Mouse (Mus musculus): ENCODE data around the gene Pde6b. TPM values are rescaled to one million over a fixed set of nuclear protein-coding genes. Genes with fewer than 3 reads are reported as not detected.

Gene Pde6b
- polyA plus RNA-seq, 1 experiment from 2014 or later, result 0.34 TPM

DNA sequence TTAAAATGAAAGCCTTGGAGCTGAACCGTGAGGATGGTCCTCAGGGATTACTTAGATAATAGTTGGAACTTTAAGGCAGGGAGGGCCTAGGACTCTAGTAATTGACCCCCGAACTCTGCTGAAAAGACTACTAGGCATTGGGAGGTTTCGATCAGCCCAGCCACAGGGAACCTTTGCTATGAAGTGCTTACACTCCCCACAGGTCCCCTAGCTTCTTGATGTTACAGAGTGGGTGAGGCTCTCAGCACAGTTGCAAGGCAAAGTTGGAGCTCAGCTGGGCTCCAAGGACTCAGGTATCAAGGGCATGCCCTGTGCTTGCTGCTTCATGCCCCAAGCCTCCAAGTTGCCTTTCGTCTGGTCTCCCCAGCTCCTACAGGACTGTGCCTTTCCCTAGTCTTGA lies 74.3 kb downstream of the Pde6b start:
- DNase-seq (no peak), ATAC-seq (ENCODE audit: low FRiP score, low TSS enrichment) (no peak)
- Histone ChIP-seq H3K9ac (replicated peaks; ENCODE audit: low read length) (peak overlapping the region; percentile 100), H3K4me2 (ENCODE audit: low read length) (peak overlapping the region; percentile 95), H3K4me1 (ENCODE audit: control insufficient read depth, insufficient read depth, low read length) (peaks cover 44% of the 10 kb centered on the region), H3K4me3 (replicated peaks; ENCODE audit: low read depth, low read length) (peak overlapping the region; percentile 85), H3K27me3 (ENCODE audit: control insufficient read depth, insufficient read depth, low read length) (0 out of 2 replicates have a peak, but pooled peaks cover 6% of the 10 kb centered on the region), H3K9me3 (ENCODE audit: control insufficient read depth, low read length) (no peaks in the 10 kb centered on the region), H3K27ac (replicated peaks; ENCODE audit: low read depth, low read length) (0 out of 2 replicates have a peak overlapping the region, but pooled peaks have one; percentile 89), H3K36me3 (ENCODE audit: control insufficient read depth, insufficient read depth, low read length) (0 out of 2 replicates have a peak, but pooled peaks cover 3% of the 10 kb centered on the region)
- WGBS, result 42% methylated on average over 4 of the region's 4 CpGs

DNA sequence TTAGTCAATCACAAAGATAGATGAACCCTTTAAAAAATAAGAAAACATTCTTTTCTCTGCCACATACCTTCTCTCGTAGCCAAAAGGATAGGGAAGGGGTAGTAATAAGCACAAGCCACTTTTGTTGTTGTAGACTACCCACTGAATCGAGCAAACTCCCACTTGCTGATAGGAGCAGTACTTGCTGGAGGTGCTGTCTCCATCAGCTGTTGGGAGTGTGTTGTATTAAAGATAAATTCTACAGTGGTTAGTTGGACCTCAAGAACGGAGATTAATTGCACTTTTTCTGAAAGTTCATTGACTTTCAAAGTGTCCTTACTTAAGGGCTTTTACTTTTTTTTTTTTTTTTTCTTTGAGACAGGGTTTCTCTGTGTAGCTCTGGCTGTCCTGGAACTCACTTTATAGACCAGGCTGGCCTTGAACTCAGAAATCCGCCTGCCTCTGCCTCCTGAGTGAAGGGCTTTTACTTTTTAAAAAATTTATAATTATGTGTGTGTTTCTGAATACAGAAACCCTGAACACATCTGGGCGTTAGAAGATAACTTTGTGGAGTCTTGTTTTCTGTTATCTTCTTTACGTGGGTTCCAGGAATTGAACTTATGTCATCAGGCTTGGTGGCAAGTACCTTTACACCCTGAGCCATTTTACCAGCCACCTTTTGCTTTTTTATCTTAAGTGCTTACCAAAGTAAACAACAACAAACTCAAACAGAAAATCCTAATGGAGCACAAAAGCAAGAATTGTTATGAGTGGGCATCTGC lies 77.1 kb downstream of the Pde6b start:
- Histone ChIP-seq H3K4me2 (ENCODE audit: low read length) (no peak overlapping the region), H3K27ac (replicated peaks; ENCODE audit: low read depth, low read length) (no peak overlapping the region), H3K4me1 (ENCODE audit: control insufficient read depth, insufficient read depth, low read length) (peaks cover 44% of the 10 kb centered on the region), H3K9ac (replicated peaks; ENCODE audit: low read length) (no peak overlapping the region), H3K27me3 (ENCODE audit: control insufficient read depth, insufficient read depth, low read length) (no peaks in the 10 kb centered on the region), H3K36me3 (ENCODE audit: control insufficient read depth, insufficient read depth, low read length) (0 out of 2 replicates have a peak, but pooled peaks cover 3% of the 10 kb centered on the region), H3K9me3 (ENCODE audit: control insufficient read depth, low read length) (no peaks in the 10 kb centered on the region), H3K4me3 (replicated peaks; ENCODE audit: low read depth, low read length) (no peak overlapping the region)
- ATAC-seq (ENCODE audit: low FRiP score, low TSS enrichment) (no peak), DNase-seq (no peak)
- WGBS, result 91% methylated on average over 6 of the region's 6 CpGs

GRCm38 (mm10) chr5:108466647-108467046 lies 78.5 kb downstream of the Pde6b start:
- H3K9me3 ChIP-seq (ENCODE audit: control insufficient read depth, low read length), result no peaks in the 10 kb centered on the region
- H3K4me1 ChIP-seq (ENCODE audit: control insufficient read depth, insufficient read depth, low read length), result peaks cover 40% of the 10 kb centered on the region
- H3K36me3 ChIP-seq (ENCODE audit: control insufficient read depth, insufficient read depth, low read length), result peaks cover 4% of the 10 kb centered on the region; the same call in 1 of the 2 replicates
- no peak overlapping the region for H3K27ac ChIP-seq (replicated peaks; ENCODE audit: low read depth, low read length)
- DNase-seq, result no peak
- H3K4me2 ChIP-seq (ENCODE audit: low read length), result no peak overlapping the region
- no peak overlapping the region for H3K9ac ChIP-seq (replicated peaks; ENCODE audit: low read length)
- no peak overlapping the region for H3K4me3 ChIP-seq (replicated peaks; ENCODE audit: low read depth, low read length)
- H3K27me3 ChIP-seq (ENCODE audit: control insufficient read depth, insufficient read depth, low read length), result no peaks in the 10 kb centered on the region
- WGBS, result 96% methylated on average over 1 of the region's 1 CpGs
- ATAC-seq (ENCODE audit: low FRiP score, low TSS enrichment), result no peak

DNA sequence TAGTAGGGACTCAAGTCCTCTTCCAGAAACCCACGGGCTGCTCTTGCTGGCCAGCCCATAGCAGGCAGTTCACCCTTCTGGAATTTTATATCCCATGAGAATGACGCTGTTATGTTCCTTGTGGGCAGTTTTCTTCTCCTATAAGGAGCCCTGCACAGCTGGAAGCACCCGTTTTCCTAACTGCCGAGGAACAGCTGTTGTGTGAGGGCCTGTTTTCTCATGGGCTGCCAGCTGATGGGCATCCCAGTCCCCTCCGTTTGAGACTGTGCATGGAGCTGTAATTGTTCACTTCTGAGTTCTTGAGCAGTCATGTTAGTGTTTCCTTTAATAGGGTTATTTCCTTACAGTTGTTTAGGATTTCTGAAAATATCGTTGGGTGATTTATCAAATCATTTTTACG lies 81.4 kb downstream of the Pde6b start:
- Histone ChIP-seq H3K36me3 (ENCODE audit: control insufficient read depth, insufficient read depth, low read length) (peaks cover 34% of the 10 kb centered on the region), H3K4me2 (ENCODE audit: low read length) (no peak overlapping the region), H3K4me3 (replicated peaks; ENCODE audit: low read depth, low read length) (no peak overlapping the region), H3K9ac (replicated peaks; ENCODE audit: low read length) (no peak overlapping the region), H3K9me3 (ENCODE audit: control insufficient read depth, low read length) (no peaks in the 10 kb centered on the region), H3K27ac (replicated peaks; ENCODE audit: low read depth, low read length) (no peak overlapping the region), H3K4me1 (ENCODE audit: control insufficient read depth, insufficient read depth, low read length) (peaks cover 13% of the 10 kb centered on the region; the same call in 1 of the 2 replicates), H3K27me3 (ENCODE audit: control insufficient read depth, insufficient read depth, low read length) (no peaks in the 10 kb centered on the region)
- no peak for DNase-seq
- no peak for ATAC-seq (ENCODE audit: low FRiP score, low TSS enrichment)
- 81% methylated on average over 7 of the region's 7 CpGs for WGBS

DNA sequence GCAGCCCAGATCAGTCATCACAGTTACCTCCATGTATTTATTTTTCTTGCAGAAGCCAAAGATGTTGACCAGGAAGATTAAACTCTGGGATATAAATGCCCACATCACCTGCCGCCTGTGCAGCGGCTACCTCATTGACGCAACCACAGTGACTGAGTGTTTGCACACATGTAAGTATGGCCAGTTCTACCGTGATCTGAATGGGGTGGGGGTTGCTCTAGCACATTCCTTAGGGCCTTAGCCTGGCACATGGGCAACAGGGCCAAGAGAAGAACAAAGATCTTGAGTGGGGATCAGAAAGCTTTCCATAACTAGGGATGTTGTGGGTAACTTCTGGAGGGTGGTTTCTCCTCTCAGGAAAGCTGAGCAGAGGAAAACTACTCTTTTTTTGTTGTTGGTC lies 85.5 kb downstream of the Pde6b start:
- 92% methylated on average over 4 of the region's 4 CpGs for WGBS
- no peak for ATAC-seq (ENCODE audit: low FRiP score, low TSS enrichment)
- H3K9me3 ChIP-seq (ENCODE audit: control insufficient read depth, low read length), result no peaks in the 10 kb centered on the region
- peaks cover 71% of the 10 kb centered on the region for H3K36me3 ChIP-seq (ENCODE audit: control insufficient read depth, insufficient read depth, low read length)
- no peak overlapping the region for H3K4me3 ChIP-seq (replicated peaks; ENCODE audit: low read depth, low read length)
- no peaks in the 10 kb centered on the region for H3K27me3 ChIP-seq (ENCODE audit: control insufficient read depth, insufficient read depth, low read length)
- no peak overlapping the region for H3K4me2 ChIP-seq (ENCODE audit: low read length)
- H3K4me1 ChIP-seq (ENCODE audit: control insufficient read depth, insufficient read depth, low read length), result no peaks in the 10 kb centered on the region
- H3K9ac ChIP-seq (replicated peaks; ENCODE audit: low read length), result no peak overlapping the region
- no peak for DNase-seq
- no peak overlapping the region for H3K27ac ChIP-seq (replicated peaks; ENCODE audit: low read depth, low read length)

GRCm38 (mm10) chr5:108475977-108476376 lies 87.8 kb downstream of the Pde6b start:
- H3K27me3 ChIP-seq (ENCODE audit: control insufficient read depth, insufficient read depth, low read length), result no peaks in the 10 kb centered on the region
- WGBS, result 90% methylated on average over 3 of the region's 3 CpGs
- no peak overlapping the region for H3K4me3 ChIP-seq (replicated peaks; ENCODE audit: low read depth, low read length)
- H3K27ac ChIP-seq (replicated peaks; ENCODE audit: low read depth, low read length), result no peak overlapping the region
- H3K36me3 ChIP-seq (ENCODE audit: control insufficient read depth, insufficient read depth, low read length), result peaks cover 82% of the 10 kb centered on the region
- ATAC-seq (ENCODE audit: low FRiP score, low TSS enrichment), result no peak
- no peaks in the 10 kb centered on the region for H3K4me1 ChIP-seq (ENCODE audit: control insufficient read depth, insufficient read depth, low read length)
- no peak overlapping the region for H3K9ac ChIP-seq (replicated peaks; ENCODE audit: low read length)
- no peaks in the 10 kb centered on the region for H3K9me3 ChIP-seq (ENCODE audit: control insufficient read depth, low read length)
- no peak overlapping the region for H3K4me2 ChIP-seq (ENCODE audit: low read length)
- DNase-seq, result no peak

Other genes with a start within 250 kb of the Pde6b start
- 43.2 and 55.0 TPM in 2 replicates for gene Dr1, start 119.5 kb upstream of the Pde6b start, polyA plus RNA-seq (2014; fragmentation: Nextera tagmentation; extraction: Ambion mirVana)
- 2.9 and 3.7 TPM in 2 replicates for gene Pigg, start 75.8 kb upstream of the Pde6b start, polyA plus RNA-seq (2014; fragmentation: Nextera tagmentation; extraction: Ambion mirVana)
- 2.8 and 3.9 TPM in 2 replicates for gene Gm42517, start 20.5 kb upstream of the Pde6b start, polyA plus RNA-seq (2014; fragmentation: Nextera tagmentation; extraction: Ambion mirVana)
- 376 and 494 TPM in 2 replicates for gene Atp5k, start 46.1 kb downstream of the Pde6b start, polyA plus RNA-seq (2014; fragmentation: Nextera tagmentation; extraction: Ambion mirVana)
- gene Mfsd7a, start 60.5 kb downstream of the Pde6b start, polyA plus RNA-seq (2014; fragmentation: Nextera tagmentation; extraction: Ambion mirVana), result not detected in 2 replicates
- gene Pcgf3, start 72.8 kb downstream of the Pde6b start, polyA plus RNA-seq (2014; fragmentation: Nextera tagmentation; extraction: Ambion mirVana), result 28.1 and 35.2 TPM in 2 replicates
- 60.3 and 76.9 TPM in 2 replicates for gene Cplx1, start 161.6 kb downstream of the Pde6b start, polyA plus RNA-seq (2014; fragmentation: Nextera tagmentation; extraction: Ambion mirVana)
- 42.4 and 50.9 TPM in 2 replicates for gene Gak, start 241.4 kb downstream of the Pde6b start, polyA plus RNA-seq (2014; fragmentation: Nextera tagmentation; extraction: Ambion mirVana)
- gene Tmem175, start 241.4 kb downstream of the Pde6b start, polyA plus RNA-seq (2014; fragmentation: Nextera tagmentation; extraction: Ambion mirVana), result 25.7 and 29.9 TPM in 2 replicates